Mouse (Mus musculus) spleen, adult 2 months (tissue): ENCODE measurements around the gene Astn2. TPM values are rescaled to one million over a fixed set of nuclear protein-coding genes. Genes with fewer than 3 reads are reported as not detected.

Experiments used
- DNase-seq, 2 experiments: peaks; one replicate each; pipeline versions ENCODE4 v3.0.0 to v3.0.0-alpha.2; 2012 to 2021; ENCODE audit warnings: low spot score in 2 of 2, low read depth in 1 of 2
- H3K27ac ChIP-seq: fragments of 200-500 bp; 2 replicates; pipeline ENCODE4 v1.5.1; 2012; ENCODE audit warnings: low read length, inconsistent platforms; ENCODE audit not compliant: insufficient read depth
- H3K27me3 ChIP-seq: fragments of 200-500 bp; 2 replicates; pipeline ENCODE4 v1.6.1; 2012; ENCODE audit warnings: mild to moderate bottlenecking, moderate library complexity, low read length, inconsistent platforms; ENCODE audit not compliant: control insufficient read depth, insufficient read depth
- H3K36me3 ChIP-seq: fragments of 200-500 bp; 2 replicates; pipeline ENCODE4 v1.6.1; 2012; ENCODE audit warnings: mild to moderate bottlenecking, low read length, inconsistent platforms; ENCODE audit not compliant: control insufficient read depth, insufficient read depth
- H3K4me1 ChIP-seq: fragments of 200-500 bp; 2 replicates; pipeline ENCODE4 v1.6.1; 2011; ENCODE audit warnings: inconsistent platforms; ENCODE audit not compliant: control insufficient read depth, insufficient read depth, insufficient read length
- H3K4me3 ChIP-seq: fragments of 200-500 bp; 2 replicates; pipeline ENCODE4 v1.5.1; 2011; ENCODE audit warnings: mild to moderate bottlenecking, inconsistent platforms; ENCODE audit not compliant: insufficient read depth, insufficient read length; ENCODE audit errors: extremely low read depth
- CTCF ChIP-seq: fragments of 200-500 bp; IDR thresholded peaks from 2 replicates; pipeline ENCODE4 v1.5.1; 2011; ENCODE audit warnings: mild to moderate bottlenecking, inconsistent platforms; ENCODE audit not compliant: insufficient read depth, insufficient read length, insufficient replicate concordance; ENCODE audit errors: extremely low read depth
- POLR2A ChIP-seq: fragments of 200-500 bp; IDR thresholded peaks from 2 replicates; pipeline ENCODE4 v1.6.1; 2011; ENCODE audit warnings: low read depth, low read length, inconsistent platforms
- WGBS: fragments of 180-500 bp; shearing (Covaris S2); methylation state at CpG from one replicate; pipeline ENCODE4 v1.1.7; 2018; 5-methylcytosine and 5-hydroxymethylcytosine counted together
- polyA plus RNA-seq: library from polyadenylated mRNA; depleted of rRNA; stranded (reverse); fragments of >200 nt; gene quantifications from 2 replicates; pipeline ENCODE4 v1.2.3, GENCODE M21; 2012

Gene Astn2
- polyA plus RNA-seq, 1 experiment, result 3.9 TPM

DNA sequence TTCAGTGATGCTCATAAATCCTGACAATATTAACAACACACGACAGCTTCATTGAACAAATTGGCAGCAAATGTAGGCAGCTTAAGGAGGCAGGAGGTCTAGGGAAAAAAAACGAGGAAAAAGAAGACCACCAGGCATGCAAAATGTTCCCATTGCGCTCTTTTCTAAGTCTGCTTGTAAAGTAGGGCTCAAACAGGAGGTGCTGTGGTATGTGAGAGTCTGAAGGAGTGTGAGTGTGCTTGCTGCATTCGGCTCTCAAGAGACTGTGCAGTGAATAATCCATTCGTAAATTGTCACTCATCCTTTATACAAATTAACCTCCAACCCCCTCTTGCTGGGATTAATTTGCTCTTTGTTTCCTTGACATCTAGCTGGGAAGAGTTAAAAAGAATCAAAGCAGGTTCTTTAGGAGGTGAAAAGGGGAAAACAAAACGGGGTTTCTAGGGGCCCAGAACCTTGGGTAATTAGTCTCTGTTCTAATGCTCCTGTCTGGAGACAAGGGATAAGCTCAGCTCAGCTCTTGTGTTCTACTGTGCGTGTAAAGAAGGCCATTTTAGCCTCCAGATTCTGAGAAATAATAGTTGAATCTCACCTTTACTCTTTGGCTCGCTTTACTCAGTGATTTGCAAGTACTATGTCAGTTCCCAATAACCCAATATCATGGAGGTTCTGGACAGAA is 89.5 kb downstream of the Astn2 start:
- no peaks in the 10 kb centered on the region for H3K4me1 ChIP-seq
- 50% methylated on average over 8 of the region's 8 CpGs for WGBS
- H3K36me3 ChIP-seq, result no peaks in the 10 kb centered on the region
- H3K27me3 ChIP-seq, result no peaks in the 10 kb centered on the region
- TF ChIP-seq CTCF (no peak), POLR2A (no peak)
- no peak overlapping the region for H3K4me3 ChIP-seq
- H3K27ac ChIP-seq, result no peak overlapping the region
- no peak for DNase-seq

DNA sequence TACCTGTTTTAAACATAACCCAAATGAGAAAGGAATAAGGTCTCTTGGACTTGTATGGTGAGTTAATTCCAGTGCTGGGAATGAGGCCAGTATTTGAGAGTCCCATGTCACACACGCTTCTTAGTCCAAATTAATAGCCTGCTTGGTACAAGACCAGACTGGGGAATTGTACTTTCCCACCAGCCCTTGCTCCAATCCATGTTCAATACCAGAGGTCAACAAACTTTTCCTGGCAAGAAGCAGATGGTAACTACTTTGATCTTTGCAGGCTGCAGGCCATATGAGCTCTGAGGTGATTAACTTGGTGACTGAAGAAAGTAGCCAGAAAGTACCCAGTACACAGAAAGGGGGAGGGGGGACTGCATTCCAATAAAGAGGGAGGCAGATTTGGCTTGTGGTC is 91.7 kb downstream of the Astn2 start:
- H3K4me1 ChIP-seq, result no peaks in the 10 kb centered on the region
- H3K27ac ChIP-seq, result no peak overlapping the region
- WGBS, result 78% methylated on average over 1 of the region's 1 CpGs
- H3K27me3 ChIP-seq, result no peaks in the 10 kb centered on the region
- H3K36me3 ChIP-seq, result no peaks in the 10 kb centered on the region
- H3K4me3 ChIP-seq, result no peak overlapping the region
- no peak for DNase-seq
- TF ChIP-seq CTCF (no peak), POLR2A (no peak)

GRCm38 (mm10) chr4:66310315-66311020 is 93.9 kb downstream of the Astn2 start:
- WGBS, result 88% methylated on average over 7 of the region's 7 CpGs
- H3K4me1 ChIP-seq, result no peaks in the 10 kb centered on the region
- TF ChIP-seq CTCF, result no peak
- no peak for TF ChIP-seq POLR2A
- no peak for DNase-seq
- no peak overlapping the region for H3K4me3 ChIP-seq
- no peaks in the 10 kb centered on the region for H3K36me3 ChIP-seq
- no peak overlapping the region for H3K27ac ChIP-seq
- no peaks in the 10 kb centered on the region for H3K27me3 ChIP-seq

GRCm38 (mm10) chr4:66306377-66306776 is 98.0 kb downstream of the Astn2 start:
- H3K4me1 ChIP-seq, result no peaks in the 10 kb centered on the region
- no peaks in the 10 kb centered on the region for H3K27me3 ChIP-seq
- no peak for DNase-seq
- H3K4me3 ChIP-seq, result no peak overlapping the region
- no peak overlapping the region for H3K27ac ChIP-seq
- TF ChIP-seq CTCF, result no peak
- TF ChIP-seq POLR2A, result no peak
- 76% methylated on average over 6 of the region's 6 CpGs for WGBS
- H3K36me3 ChIP-seq, result no peaks in the 10 kb centered on the region

GRCm38 (mm10) chr4:66302686-66303310 is 101.6 kb downstream of the Astn2 start:
- H3K4me3 ChIP-seq, result no peak overlapping the region
- TF ChIP-seq CTCF, result no peak
- no peak for TF ChIP-seq POLR2A
- no peaks in the 10 kb centered on the region for H3K36me3 ChIP-seq
- no peak for DNase-seq
- H3K27ac ChIP-seq, result no peak overlapping the region
- H3K27me3 ChIP-seq, result no peaks in the 10 kb centered on the region
- H3K4me1 ChIP-seq, result no peaks in the 10 kb centered on the region
- WGBS, result 74% methylated on average over 7 of the region's 7 CpGs

DNA sequence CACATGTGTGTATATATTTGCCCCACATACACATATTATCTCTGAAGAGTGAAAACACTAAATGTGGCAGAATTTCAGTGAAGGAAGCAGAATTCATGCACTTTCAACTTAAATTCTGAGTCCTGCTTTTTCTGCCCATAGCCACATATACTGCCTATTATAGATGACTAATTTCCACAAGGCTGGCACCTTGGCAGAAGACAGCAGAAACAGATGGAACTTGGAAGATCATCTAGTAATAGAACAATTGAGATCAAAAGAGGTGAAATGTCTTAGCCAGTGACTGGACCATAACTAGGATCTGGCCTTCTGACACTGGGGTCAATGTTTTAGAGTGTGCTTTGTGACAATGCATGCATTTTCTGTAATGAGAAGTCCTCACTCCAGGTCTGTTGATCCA is 119.4 kb downstream of the Astn2 start:
- no peaks in the 10 kb centered on the region for H3K36me3 ChIP-seq
- H3K4me3 ChIP-seq, result no peak overlapping the region
- no peaks in the 10 kb centered on the region for H3K27me3 ChIP-seq
- H3K27ac ChIP-seq, result no peak overlapping the region
- H3K4me1 ChIP-seq, result no peaks in the 10 kb centered on the region
- no peak for DNase-seq
- TF ChIP-seq POLR2A (no peak), CTCF (no peak)

- Histone ChIP-seq H3K4me3 (no peak overlapping the region), H3K27ac (no peak overlapping the region), H3K4me1 (no peaks in the 10 kb centered on the region), H3K36me3 (no peaks in the 10 kb centered on the region), H3K27me3 (no peaks in the 10 kb centered on the region)
- no peak for TF ChIP-seq POLR2A
- TF ChIP-seq CTCF, result no peak
- DNase-seq, result no peak
- WGBS, result 75% methylated on average over 4 of the region's 4 CpGs
Observed at GRCm38 (mm10) chr4:66276096-66276495, 128.3 kb downstream of the Astn2 start.
